11 mouse cellular contexts compared by ENCODE assay signal in the genomic region with DNA sequence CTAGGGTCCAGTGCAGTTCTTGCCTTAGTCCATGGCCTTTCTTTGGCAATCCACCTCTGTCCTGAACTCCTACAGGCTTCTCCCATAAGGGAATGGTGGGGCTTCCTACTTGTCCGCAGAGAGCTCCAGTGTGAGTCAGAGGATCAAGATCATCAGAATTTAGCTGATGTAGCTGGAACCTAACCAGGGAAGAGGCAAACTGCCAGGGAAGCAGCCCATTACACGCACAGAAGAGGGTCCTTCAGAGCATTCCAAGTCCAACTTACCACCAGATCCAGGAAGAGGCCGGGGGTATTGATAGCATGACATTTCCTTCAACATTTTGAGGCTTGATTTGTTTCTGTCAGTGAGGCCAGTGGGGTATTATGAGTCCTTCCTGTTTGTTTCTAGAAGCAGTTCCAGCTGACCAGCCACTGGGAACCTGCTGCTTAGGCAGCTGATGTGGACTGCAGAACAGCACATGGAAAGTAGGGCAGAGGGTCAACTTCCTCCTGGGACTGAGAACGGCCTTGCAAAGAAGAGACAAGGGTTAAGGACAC. TPM values are rescaled to one million over a fixed set of nuclear protein-coding genes. Genes with fewer than 3 reads are reported as not detected.
A peak's percentile ranks its signal among the peaks of the same experiment; 100 is the strongest.
DNase-seq lines count a peak whose midpoint lies in the region; ATAC-seq and TF ChIP-seq lines count a peak whose summit lies in the region.
"Had no signal": no experiment of that assay in that cellular context is flagged by ENCODE, and none has a peak within 500 bp of the region (broad histone marks: within the 10 kb centered on the region; RNA-seq: fewer than 3 reads in every experiment).

No protein-coding gene starts in this region.

- TF ChIP-seq CTCF in lung, embryonic 14.5 days (IDR thresholded peaks at IDR 0.05; ENCODE audit: low read depth): no peak

- H3K9me3 ChIP-seq in lung, embryonic 14.5 days (ENCODE audit: low read depth, low read length): no peaks in the 10 kb centered on the region
- no peaks in the 10 kb centered on the region for H3K9me3 ChIP-seq in liver, embryonic 12.5 days (replicated peaks)
- no peaks in the 10 kb centered on the region for H3K9me3 ChIP-seq in stomach, embryonic 15.5 days

- DNase-seq in lung, embryonic 14.5 days: peak; percentile 16
- DNase-seq in lung, postnatal 14 days: no peak
- peak; percentile 26 for DNase-seq in heart, postnatal 10 days
- no peak for DNase-seq in thymus, postnatal 4 days
- no peak for DNase-seq in thymus, postnatal 0 days (ENCODE audit: low spot score)
- DNase-seq in left cerebral cortex, postnatal 4 days: no peak
- DNase-seq: cerebellum, adult 9-10 months; thymus, postnatal 36 days had no signal

- intact Hi-C loops in heart, postnatal 10 days (cut with DNase I): no loop called here
- intact Hi-C loops in left cerebral cortex, postnatal 4 days (cut with DNase I): no loop called here

- H3K9ac ChIP-seq in lung, embryonic 14.5 days: no peak overlapping the region
- no peak overlapping the region for H3K9ac ChIP-seq in liver, embryonic 12.5 days
- H3K9ac ChIP-seq in stomach, embryonic 15.5 days: no peak overlapping the region

- WGBS in lung, embryonic 14.5 days: 48% methylated on average over 4 of the region's 4 CpGs
- 42% methylated on average over 4 of the region's 4 CpGs for WGBS in liver, embryonic 12.5 days (ENCODE audit: insufficient replicate concordance)
- WGBS in stomach, embryonic 15.5 days: 50% methylated on average over 4 of the region's 4 CpGs

- no peaks in the 10 kb centered on the region for H3K36me3 ChIP-seq in lung, embryonic 14.5 days (ENCODE audit: insufficient read depth)
- H3K36me3 ChIP-seq in liver, embryonic 12.5 days: no peaks in the 10 kb centered on the region
- H3K36me3 ChIP-seq in stomach, embryonic 15.5 days: no peaks in the 10 kb centered on the region

- H3K27ac ChIP-seq in lung, embryonic 14.5 days (ENCODE audit: low read depth): no peak overlapping the region
- H3K27ac ChIP-seq in liver, embryonic 12.5 days: peak overlapping the region; percentile 7; the same call in 1 of the 2 replicates
- peak overlapping the region; percentile 9; the same call in 1 of the 2 replicates for H3K27ac ChIP-seq in stomach, embryonic 15.5 days

- H3K4me3 ChIP-seq in lung, embryonic 14.5 days (ENCODE audit: low read depth, low read length): no peak overlapping the region
- no peak overlapping the region for H3K4me3 ChIP-seq in liver, embryonic 12.5 days
- H3K4me3 ChIP-seq in stomach, embryonic 15.5 days (replicated peaks): no peak overlapping the region

- ATAC-seq in lung, embryonic 14.5 days (ENCODE audit: insufficient read depth): no peak
- ATAC-seq in liver, embryonic 12.5 days: peak; percentile 57; the same call in 1 of the 2 replicates
- no peak; the same call in 1 of the 2 replicates for ATAC-seq in stomach, embryonic 15.5 days (ENCODE audit: insufficient read depth, low FRiP score, low read depth)
- ATAC-seq: forebrain, embryonic 14.5 days had no signal

- no peaks in the 10 kb centered on the region for H3K27me3 ChIP-seq in lung, embryonic 14.5 days (ENCODE audit: insufficient read depth, low read length)
- no peaks in the 10 kb centered on the region for H3K27me3 ChIP-seq in liver, embryonic 12.5 days (replicated peaks)
- H3K27me3 ChIP-seq in stomach, embryonic 15.5 days (replicated peaks): no peaks in the 10 kb centered on the region

- H3K4me1 ChIP-seq in lung, embryonic 14.5 days (ENCODE audit: insufficient read depth): no peaks in the 10 kb centered on the region
- H3K4me1 ChIP-seq in liver, embryonic 12.5 days: no peaks in the 10 kb centered on the region
- peaks cover 5% of the 10 kb centered on the region; the same call in 1 of the 2 replicates for H3K4me1 ChIP-seq in stomach, embryonic 15.5 days

- no peak overlapping the region for H3K4me2 ChIP-seq in lung, embryonic 14.5 days
- H3K4me2 ChIP-seq in liver, embryonic 12.5 days: no peak overlapping the region
- H3K4me2 ChIP-seq in stomach, embryonic 15.5 days: no peak overlapping the region

RNA-seq across cellular contexts. Expression of gene Lrig2, which starts 11.7 kb away (rescaled TPM):
- polyA plus RNA-seq in lung, embryonic 14.5 days (2014; fragmentation: Nextera tagmentation; extraction: Ambion mirVana): 17.2 and 18.8 TPM in 2 replicates
- total RNA-seq in heart, postnatal 10 days (2021): 10 to 100 TPM; 14.2 TPM
- polyA plus RNA-seq in liver, embryonic 12.5 days (2016; fragmentation: Nextera tagmentation; extraction: Ambion mirVana): 5.4 and 6.8 TPM in 2 replicates
- 14.8 and 16.3 TPM in 2 replicates for polyA plus RNA-seq in stomach, embryonic 15.5 days (2015; fragmentation: Nextera tagmentation; extraction: Ambion mirVana)
- 9.8 and 11.9 TPM in 2 replicates for polyA plus RNA-seq in thymus, postnatal 0 days (2015; fragmentation: Nextera tagmentation; extraction: Ambion mirVana)
- total RNA-seq in left cerebral cortex, postnatal 4 days (2021): 10 to 100 TPM; 35.9 to 36.9 TPM

Comparison
In these comparisons a context has a peak if more than half of its experiments do, and no peak if none do; other contexts are left out.
1. DNase-seq: peak in lung, embryonic 14.5 days (single experiment) and heart, postnatal 10 days (2 of 2); none in lung, postnatal 14 days (single experiment), thymus, postnatal 4 days (single experiment), thymus, postnatal 0 days (single experiment) and left cerebral cortex, postnatal 4 days (single experiment).